7 mouse cellular contexts compared by ENCODE assay signal in the genomic region with DNA sequence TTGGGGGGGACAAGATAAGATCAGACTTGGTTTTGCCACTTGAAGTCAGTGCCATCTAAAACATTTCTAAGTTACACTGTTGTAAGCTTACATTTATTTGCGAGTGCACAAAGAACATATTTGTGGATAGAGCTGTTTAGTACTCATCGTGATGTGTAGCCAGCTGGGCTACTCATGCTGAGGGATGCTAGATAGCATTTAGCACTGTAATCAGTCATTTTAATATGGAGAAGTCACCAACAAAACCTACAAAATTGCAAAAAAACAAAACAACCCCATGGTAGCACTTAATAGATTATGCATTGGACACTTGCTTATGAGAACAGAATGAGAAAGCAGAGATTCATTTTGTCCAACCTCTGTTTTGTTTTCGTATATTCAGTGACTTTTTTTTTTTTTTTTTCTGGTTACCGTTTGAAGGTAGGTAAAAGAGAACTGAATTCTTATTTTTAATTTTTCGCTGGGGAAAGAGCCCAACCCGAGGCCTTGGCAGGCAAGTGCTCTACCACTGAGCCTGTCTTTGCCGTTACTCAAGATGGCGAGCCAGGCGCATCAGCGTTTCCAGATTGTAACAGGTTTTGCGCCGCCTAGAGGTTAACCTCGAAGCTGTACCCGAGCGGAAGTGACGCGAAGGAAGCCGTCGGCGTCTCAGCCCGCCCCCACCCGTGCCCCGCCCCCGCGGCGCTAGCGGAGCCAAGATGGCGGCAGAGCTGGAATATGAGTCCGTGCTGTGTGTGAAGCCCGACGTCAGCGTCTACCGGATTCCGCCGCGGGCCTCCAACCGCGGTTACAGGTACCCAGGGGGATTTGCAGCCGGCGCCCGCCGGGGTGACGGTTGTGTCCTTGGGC. TPM values are rescaled to one million over a fixed set of nuclear protein-coding genes. Genes with fewer than 3 reads are reported as not detected.
DNase-seq lines count a peak whose midpoint lies in the region; ATAC-seq and TF ChIP-seq lines count a peak whose summit lies in the region.

TSS of gene Necap1 (plus strand) at position 604 of the 849 bp plus-strand sequence.

- peak within 1 kb of the TSS; percentile 93 for H3K27ac ChIP-seq in embryonic facial prominence, embryonic 10.5 days (replicated peaks)
- peak within 1 kb of the TSS; percentile 90 for H3K27ac ChIP-seq in intestine, postnatal 0 days (ENCODE audit: low read depth, low read length)
- H3K27ac ChIP-seq in midbrain, embryonic 12.5 days (replicated peaks), result peak within 1 kb of the TSS; percentile 91
- H3K27ac ChIP-seq in small intestine, adult 2 months (ENCODE audit: insufficient read depth, low read depth, low read length), result peak within 1 kb of the TSS; percentile 61

- no peaks in the 10 kb centered on the region for H3K9me3 ChIP-seq in embryonic facial prominence, embryonic 10.5 days
- no peaks in the 10 kb centered on the region for H3K9me3 ChIP-seq in intestine, postnatal 0 days (ENCODE audit: control insufficient read depth)
- no peaks in the 10 kb centered on the region for H3K9me3 ChIP-seq in midbrain, embryonic 12.5 days

- peak within 1 kb of the TSS; percentile 69 for H3K4me2 ChIP-seq in intestine, postnatal 0 days (replicated peaks; ENCODE audit: low read depth)
- H3K4me2 ChIP-seq in midbrain, embryonic 12.5 days (replicated peaks), result peak within 1 kb of the TSS; percentile 59

- 7% methylated on average over 43 of the region's 43 CpGs for WGBS in embryonic facial prominence, embryonic 10.5 days
- 6% methylated on average over 43 of the region's 43 CpGs for WGBS in intestine, postnatal 0 days
- WGBS in midbrain, embryonic 12.5 days, result 7% methylated on average over 43 of the region's 43 CpGs
- WGBS in small intestine, adult 2 months, result 6% methylated on average over 43 of the region's 43 CpGs

- peak; percentile 70; the same call in 1 of the 2 replicates for TF ChIP-seq POLR2A in small intestine, adult 2 months (IDR thresholded peaks at IDR 0.05; ENCODE audit: low read depth, low read length)

- H3K4me1 ChIP-seq in embryonic facial prominence, embryonic 10.5 days, result peaks cover 6% of the 10 kb centered on the region
- H3K4me1 ChIP-seq in intestine, postnatal 0 days (replicated peaks; ENCODE audit: control insufficient read depth, insufficient read depth, low read length), result no peaks in the 10 kb centered on the region; the same call in 1 of the 2 replicates
- H3K4me1 ChIP-seq in midbrain, embryonic 12.5 days, result peaks cover 10% of the 10 kb centered on the region
- peaks cover 10% of the 10 kb centered on the region; the same call in 1 of the 2 replicates for H3K4me1 ChIP-seq in small intestine, adult 2 months (ENCODE audit: control insufficient read depth, insufficient read depth, insufficient read length, low read length)

- peak; percentile 90 for TF ChIP-seq CTCF in intestine, postnatal 0 days (IDR thresholded peaks at IDR 0.05; ENCODE audit: low read depth)
- peak; percentile 92 for TF ChIP-seq CTCF in small intestine, adult 2 months (IDR thresholded peaks at IDR 0.05; ENCODE audit: extremely low read depth, insufficient read length, insufficient replicate concordance, low read depth, low read length)

- H3K9ac ChIP-seq in intestine, postnatal 0 days (ENCODE audit: low read depth, low read length), result peak within 1 kb of the TSS; percentile 70
- peak within 1 kb of the TSS; percentile 87 for H3K9ac ChIP-seq in midbrain, embryonic 12.5 days (replicated peaks)

- H3K36me3 ChIP-seq in embryonic facial prominence, embryonic 10.5 days (replicated peaks), result peaks cover 34% of the 10 kb centered on the region
- H3K36me3 ChIP-seq in intestine, postnatal 0 days (ENCODE audit: control insufficient read depth, insufficient read depth), result peaks cover 4% of the 10 kb centered on the region; the same call in 1 of the 2 replicates
- H3K36me3 ChIP-seq in midbrain, embryonic 12.5 days, result peaks cover 16% of the 10 kb centered on the region
- H3K36me3 ChIP-seq in small intestine, adult 2 months (ENCODE audit: control insufficient read depth, insufficient read depth, low read length), result peaks cover 2% of the 10 kb centered on the region; the same call in 1 of the 2 replicates

- H3K4me3 ChIP-seq in embryonic facial prominence, embryonic 10.5 days, result peak within 1 kb of the TSS; percentile 92
- peak within 1 kb of the TSS; percentile 80 for H3K4me3 ChIP-seq in intestine, postnatal 0 days (ENCODE audit: low read depth, low read length)
- peak within 1 kb of the TSS; percentile 81 for H3K4me3 ChIP-seq in midbrain, embryonic 12.5 days
- peak within 1 kb of the TSS; percentile 74 for H3K4me3 ChIP-seq in small intestine, adult 2 months (ENCODE audit: low read depth, low read length)

- intact Hi-C loops in left cerebral cortex, postnatal 4 days (cut with DNase I), result loop anchor here (10.0 kb wide), 1 partner anchor 209 kb away; no protein-coding TSS in a partner anchor

- peak; percentile 97 for ATAC-seq in intestine, postnatal 0 days
- ATAC-seq in midbrain, embryonic 12.5 days (ENCODE audit: low FRiP score, low read depth), result peak; percentile 98

- H3K27me3 ChIP-seq in embryonic facial prominence, embryonic 10.5 days (replicated peaks; ENCODE audit: low read depth, poor library complexity, severe bottlenecking), result peaks cover 2% of the 10 kb centered on the region; the same call in 1 of the 2 replicates
- H3K27me3 ChIP-seq in intestine, postnatal 0 days (replicated peaks; ENCODE audit: control insufficient read depth, insufficient read depth, low read length), result no peaks in the 10 kb centered on the region
- 0 out of 2 replicates have a peak, but pooled peaks cover 4% of the 10 kb centered on the region for H3K27me3 ChIP-seq in midbrain, embryonic 12.5 days
- no peaks in the 10 kb centered on the region for H3K27me3 ChIP-seq in small intestine, adult 2 months (ENCODE audit: control insufficient read depth, insufficient read depth, low read length)

- DNase-seq in adrenal gland, postnatal 10 days, result peak; percentile 98
- peak; percentile 97 for DNase-seq in embryonic facial prominence, embryonic 10.5 days (ENCODE audit: low spot score)
- peak; percentile 50 for DNase-seq in gonadal fat pad, adult 2 months (ENCODE audit: low read depth)
- DNase-seq in left cerebral cortex, postnatal 4 days, result peak; percentile 98

RNA-seq across cellular contexts. Expression of gene Necap1, which starts in this region (rescaled TPM):
- 10 to 100 TPM; 44.8 to 45.8 TPM for total RNA-seq in adrenal gland, postnatal 10 days (2021)
- 54.8 and 58.2 TPM in 2 replicates for polyA plus RNA-seq in embryonic facial prominence, embryonic 10.5 days (2016; fragmentation: Nextera tagmentation; extraction: Ambion mirVana)
- 24.9 and 26.0 TPM in 2 replicates for polyA plus RNA-seq in gonadal fat pad, adult 2 months (2012; rRNA removed)
- polyA plus RNA-seq in intestine, postnatal 0 days (2015; fragmentation: Nextera tagmentation; extraction: Ambion mirVana), result 45.8 and 48.7 TPM in 2 replicates
- total RNA-seq in left cerebral cortex, postnatal 4 days (2021), result 100 to 1,000 TPM; 107 to 123 TPM
- 77.3 and 77.9 TPM in 2 replicates for polyA plus RNA-seq in midbrain, embryonic 12.5 days (2016; fragmentation: Nextera tagmentation; extraction: Ambion mirVana)
- 5.1 and 8.6 TPM in 2 replicates for polyA plus RNA-seq in small intestine, adult 2 months (2012; rRNA removed)

Comparison
In these comparisons a context has a peak if more than half of its experiments do, and no peak if none do; other contexts are left out.
1. Peak in every context shown above with its lines: DNase-seq, ATAC-seq, H3K4me3 ChIP-seq and H3K27ac ChIP-seq.